Mouse (Mus musculus) cerebellum, adult (tissue): Measurements from ENCODE around the gene Rpl18a.
"Not testable (repeated sequence)": the region's sequence is repeated elsewhere in the genome, so short reads cannot be mapped to it uniquely, and the experiment has no call there.

Experiments used
- ATAC-seq: cut with Nextera tagmentation; 2 replicates; pipeline ENCODE4 v1.9.2; 2017; ENCODE audit warnings: mild to moderate bottlenecking, moderate library complexity, mixed read lengths; ENCODE audit not compliant: insufficient number of reproducible peaks, low FRiP score, low TSS enrichment

The Rpl18a gene

DNA sequence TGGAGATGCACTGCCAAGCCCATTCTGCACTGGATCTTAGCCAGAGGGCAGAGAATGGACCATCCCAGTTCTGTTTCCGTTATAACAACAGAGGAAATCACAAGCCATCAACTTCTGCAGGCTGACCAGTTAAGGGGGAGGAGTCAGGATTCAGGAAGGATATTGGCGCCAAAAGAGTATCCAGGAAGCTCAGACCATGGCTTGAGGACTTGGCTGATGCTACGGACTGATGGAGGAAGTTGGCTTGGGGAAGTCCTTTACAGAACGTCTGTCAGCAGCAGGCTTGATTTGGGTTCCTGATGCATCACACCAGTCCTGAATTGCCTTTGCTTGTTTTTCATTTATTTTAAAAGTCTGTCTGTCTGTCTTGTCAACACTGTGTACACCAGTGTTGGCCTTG lies 7.3 kb upstream of the Rpl18a start:
- ATAC-seq = no peak

GRCm38 (mm10) chr8:70903582-70903981 lies 6.4 kb upstream of the Rpl18a start:
- no peak for ATAC-seq

DNA sequence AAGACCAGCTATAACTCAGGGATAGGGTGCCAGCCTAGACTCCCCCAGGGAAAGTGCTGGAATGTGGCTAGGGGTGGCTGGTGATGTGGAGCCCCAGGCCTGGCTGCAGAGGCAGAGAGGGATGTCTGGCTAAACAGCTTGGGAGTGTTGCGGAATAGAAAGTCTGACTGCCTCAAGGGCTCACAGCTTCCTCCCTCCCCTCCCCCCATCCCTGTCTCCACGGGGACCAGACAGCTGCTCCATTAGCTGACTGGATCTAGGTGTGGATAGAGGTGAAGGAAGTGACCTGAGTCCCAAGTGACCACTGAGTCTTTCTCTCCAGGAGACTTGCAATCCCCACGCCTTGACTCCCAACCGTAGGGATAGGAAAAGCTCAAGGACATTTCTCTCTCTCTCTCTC lies 5.9 kb upstream of the Rpl18a start:
- no peak for ATAC-seq

GRCm38 (mm10) chr8:70902211-70902610 lies 5.0 kb upstream of the Rpl18a start:
- no peak for ATAC-seq

DNA sequence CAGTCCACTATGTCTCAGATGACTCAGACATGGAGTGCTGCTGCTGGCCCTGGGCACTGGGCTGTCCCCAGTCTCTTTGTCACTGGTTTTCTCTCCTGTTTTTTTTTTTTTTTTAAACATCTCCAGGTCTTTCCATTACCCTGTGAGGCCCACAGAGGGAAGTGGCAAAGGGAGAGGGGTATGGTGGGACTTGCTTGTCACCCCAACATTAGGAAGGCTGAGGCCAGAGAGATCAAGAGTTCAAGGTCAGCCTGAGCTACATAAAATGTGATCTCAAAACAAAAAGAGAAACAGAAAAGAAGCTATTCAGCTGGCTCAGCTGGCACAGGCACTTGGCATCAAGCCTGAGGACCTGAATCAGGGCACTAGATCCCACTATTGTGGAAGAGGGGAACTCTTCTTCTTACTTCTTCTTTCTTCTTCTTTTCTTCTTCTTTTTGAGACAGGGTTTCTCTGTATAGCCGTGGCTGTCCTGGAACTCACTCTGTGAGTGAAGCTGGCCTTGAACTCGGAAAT lies 3.7 kb upstream of the Rpl18a start:
- no peak for ATAC-seq

DNA sequence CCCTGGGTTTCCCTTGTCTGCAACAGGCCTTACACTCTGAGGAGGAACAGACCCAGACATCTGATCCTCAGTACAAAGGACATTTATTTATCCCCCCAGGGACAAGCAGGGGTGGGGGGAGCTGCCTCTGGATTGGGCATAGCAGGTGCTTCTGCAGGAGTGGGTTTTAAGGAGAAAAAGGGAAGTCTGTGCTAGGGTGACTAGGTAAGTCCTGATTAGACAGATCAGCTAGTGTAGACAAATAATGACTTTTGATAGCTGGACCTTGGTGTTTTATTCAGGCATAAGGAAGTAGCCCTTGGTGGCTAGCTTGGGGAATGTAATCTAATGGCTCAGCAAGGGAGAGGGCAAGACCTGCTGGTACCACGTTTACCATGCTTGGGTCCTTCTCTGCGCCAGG lies 2.0 kb upstream of the Rpl18a start:
- ATAC-seq = no peak

DNA sequence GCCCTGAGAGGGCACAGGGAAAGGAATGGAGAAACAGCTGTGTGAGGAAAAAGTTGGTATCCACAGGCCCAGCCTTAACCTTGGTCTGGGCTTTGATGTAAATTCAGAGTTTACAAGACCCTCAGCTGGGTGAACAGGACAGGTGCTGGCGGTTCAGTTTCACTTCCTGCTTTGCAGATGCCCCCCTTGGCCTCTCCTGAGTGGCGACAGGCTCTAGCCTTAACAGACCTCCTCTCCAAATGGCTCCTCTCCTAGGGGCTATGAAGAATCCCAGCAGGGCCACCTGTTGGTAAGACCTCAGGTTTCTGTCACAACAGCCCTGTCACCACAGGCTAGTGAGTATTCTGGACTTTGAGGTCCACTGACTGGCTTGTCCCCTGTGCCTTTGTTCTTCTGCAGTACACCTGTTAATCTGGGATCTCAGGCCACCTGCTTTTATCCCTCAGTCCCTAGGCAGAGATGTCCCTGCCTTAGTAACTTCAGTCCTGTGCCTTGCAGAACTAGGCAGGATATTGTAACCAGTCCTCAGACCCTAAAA lies 1.5 kb upstream of the Rpl18a start:
- no peak for ATAC-seq

- ATAC-seq = peak; percentile 37
Measured at GRCm38 (mm10) chr8:70897681-70898413, 635 bp upstream of the Rpl18a start.

- ATAC-seq = no peak
Measured at GRCm38 (mm10) chr8:70896316-70897020, 744 bp downstream of the Rpl18a start.

GRCm38 (mm10) chr8:70895571-70896259 lies 1.5 kb downstream of the Rpl18a start:
- not testable (repeated sequence) for ATAC-seq

GRCm38 (mm10) chr8:70894771-70895545 lies 2.3 kb downstream of the Rpl18a start:
- no peak for ATAC-seq

DNA sequence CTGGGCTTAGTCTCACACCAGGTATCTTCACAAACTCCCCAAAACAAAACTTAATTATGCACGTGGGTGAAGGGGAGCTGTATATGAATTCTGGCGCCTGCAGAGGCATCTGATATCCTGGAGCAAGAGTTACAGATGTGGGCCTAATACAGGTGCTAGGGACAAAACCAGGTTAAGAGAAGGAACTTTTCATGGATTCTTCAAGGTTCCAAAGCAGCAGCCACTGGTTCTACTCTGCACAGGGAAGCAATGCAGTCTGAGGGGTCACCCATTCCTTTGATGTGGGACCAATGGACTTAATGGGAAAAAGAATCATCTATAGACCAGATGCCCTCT lies 2.9 kb downstream of the Rpl18a start:
- no peak for ATAC-seq

GRCm38 (mm10) chr8:70893656-70894384 lies 3.4 kb downstream of the Rpl18a start:
- no peak for ATAC-seq

- no peak for ATAC-seq
Measured at GRCm38 (mm10) chr8:70892896-70893655, 4.1 kb downstream of the Rpl18a start.

DNA sequence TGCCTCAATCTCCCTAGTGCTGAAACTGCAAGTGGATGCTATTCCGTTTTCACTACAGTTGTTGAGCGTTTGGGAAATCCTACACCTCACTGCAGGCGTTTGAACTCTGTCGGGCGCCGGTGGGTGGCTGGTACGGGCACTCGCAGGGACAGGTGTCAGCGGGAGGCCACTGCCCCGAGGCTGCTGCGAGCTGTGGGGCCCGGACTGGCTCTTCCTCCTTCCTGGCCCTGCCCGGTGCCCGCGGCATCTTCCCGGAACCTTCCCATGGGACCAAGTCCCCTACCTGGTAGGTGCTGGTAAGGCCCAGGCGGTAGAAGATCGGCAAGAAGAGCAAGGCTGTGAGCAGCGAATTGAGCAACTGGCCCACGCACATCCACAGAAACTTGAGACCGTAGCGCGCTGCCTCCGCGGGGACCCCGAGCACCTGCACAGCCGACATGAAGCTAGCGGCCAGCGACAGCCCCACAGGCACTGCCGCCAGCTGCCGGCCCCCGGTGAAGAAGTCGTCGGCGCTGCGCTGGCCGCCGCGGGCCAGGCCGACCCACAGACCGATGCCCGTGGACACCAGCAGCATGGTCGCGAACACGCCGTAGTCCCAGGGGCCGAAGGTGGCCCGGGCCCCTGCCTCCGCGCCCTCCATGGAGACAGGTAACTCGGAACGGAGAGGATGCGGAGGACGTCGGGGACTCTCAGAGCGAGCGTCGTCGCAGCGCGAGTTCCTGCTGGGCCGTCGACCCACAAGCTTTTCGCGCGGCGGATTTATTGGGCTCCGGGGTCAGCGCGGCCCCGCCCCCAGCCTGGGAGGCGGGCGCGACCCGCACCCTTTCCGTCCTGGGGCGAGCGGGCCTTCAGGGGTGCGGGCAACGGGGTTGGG lies 5.0 kb downstream of the Rpl18a start, which contains the start of gene Slc5a5:
Slc5a5 (minus strand) TSS at position 736 of the 874 bp plus-strand sequence.
- ATAC-seq = no peak

DNA sequence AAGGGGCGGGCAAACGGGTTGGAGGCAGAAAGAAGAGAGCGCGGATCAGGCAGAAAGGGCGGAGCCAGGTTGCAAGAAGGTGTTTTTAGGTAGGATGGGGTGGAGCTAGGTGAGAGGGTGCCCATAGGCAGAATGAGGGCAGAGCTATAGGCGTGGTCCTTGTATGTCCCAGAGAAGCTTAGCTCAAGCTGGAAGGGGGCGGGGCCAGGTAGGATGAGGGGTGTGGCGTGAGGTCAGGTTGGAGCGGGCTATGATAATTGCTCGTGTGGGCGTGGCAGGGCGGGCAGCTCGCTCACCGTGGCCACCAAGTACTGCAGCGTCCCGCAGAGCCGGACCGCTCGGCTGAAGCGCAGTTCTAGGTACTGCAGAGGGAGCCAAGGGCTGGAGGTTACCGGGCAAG lies 5.9 kb downstream of the Rpl18a start:
- ATAC-seq = no peak

DNA sequence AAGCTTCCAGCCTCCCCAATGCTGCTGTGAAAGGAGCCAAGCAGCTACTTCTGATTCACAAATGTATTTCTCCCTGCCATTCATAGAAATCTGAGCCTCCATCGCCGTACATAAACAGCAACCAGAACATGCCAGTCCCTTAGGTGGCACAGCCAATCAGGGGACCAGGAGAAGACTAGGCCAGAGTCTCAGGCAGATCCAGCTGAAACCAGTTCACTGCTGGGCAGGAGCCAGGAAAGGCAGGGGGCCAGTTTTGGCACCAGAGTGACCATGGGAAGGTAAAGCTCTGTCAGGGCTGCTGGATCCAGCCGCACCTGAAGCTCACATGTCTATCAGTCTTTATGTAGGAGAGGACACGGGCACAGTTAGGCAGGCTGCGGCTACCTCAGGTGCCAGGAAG lies 6.6 kb downstream of the Rpl18a start:
- ATAC-seq = no peak

GRCm38 (mm10) chr8:70887669-70888068 lies 9.5 kb downstream of the Rpl18a start:
- no peak for ATAC-seq
